Mouse (Mus musculus) intestine, embryonic 14.5 days (tissue): ENCODE measurements around the gene Tlr5. TPM values are rescaled to one million over a fixed set of nuclear protein-coding genes. Genes with fewer than 3 reads are reported as not detected.

Source experiments
- ATAC-seq: fragments of 200-750 bp; cut with Nextera tagmentation; replicated peaks from 2 replicates; pipeline ENCODE4 v1.8.0; 2017; ENCODE audit warnings: low read depth, moderate number of reproducible peaks, moderate TSS enrichment, moderate library complexity; ENCODE audit not compliant: low FRiP score, low TSS enrichment
- DNase-seq: peaks from one replicate; pipeline ENCODE4 v3.0.0-alpha.2; 2018; ENCODE audit warnings: low spot score
- H3K27ac ChIP-seq: fragments of 300-500 bp; sonication (generic); 2 replicates; pipeline ENCODE4 v1.5.1; 2014; ENCODE audit warnings: low read depth, mild to moderate bottlenecking, control low read depth
- H3K27me3 ChIP-seq: fragments of 300-500 bp; sonication (generic); replicated peaks from 2 replicates; pipeline ENCODE4 v1.6.1; 2014; ENCODE audit warnings: low read length, control low read depth; ENCODE audit not compliant: control insufficient read depth, insufficient read depth
- H3K36me3 ChIP-seq: fragments of 300-500 bp; sonication (generic); 2 replicates; pipeline ENCODE4 v1.6.1; 2014; ENCODE audit warnings: low read length, control low read depth; ENCODE audit not compliant: control insufficient read depth, insufficient read depth
- H3K4me1 ChIP-seq: fragments of 300-500 bp; sonication (generic); replicated peaks from 2 replicates; pipeline ENCODE4 v1.6.1; 2014; ENCODE audit warnings: low read length, control low read depth, mixed read lengths; ENCODE audit not compliant: control insufficient read depth, insufficient read depth
- H3K4me2 ChIP-seq: fragments of 300-500 bp; sonication (generic); 2 replicates; pipeline ENCODE4 v1.6.1; 2014; ENCODE audit warnings: low read length
- H3K4me3 ChIP-seq: fragments of 300-500 bp; sonication (generic); 2 replicates; pipeline ENCODE4 v1.5.1; 2014; ENCODE audit warnings: low read depth, low read length, control low read depth, mixed read lengths
- H3K9ac ChIP-seq: fragments of 300-500 bp; sonication (generic); 2 replicates; pipeline ENCODE4 v1.6.1; 2014; ENCODE audit warnings: mild to moderate bottlenecking, low read length
- H3K9me3 ChIP-seq: fragments of 300-500 bp; sonication (generic); 2 replicates; pipeline ENCODE4 v1.6.1; 2016; ENCODE audit warnings: low read length, control low read depth; ENCODE audit not compliant: control insufficient read depth
- WGBS: fragments of 180-500 bp; shearing (Covaris S2); extraction: QIAGEN DNeasy Blood & Tissue Kit; methylation state at CpG from one replicate; pipeline ENCODE4 v1.1.7; 2014; 5-methylcytosine and 5-hydroxymethylcytosine counted together
- polyA plus RNA-seq: library from polyadenylated mRNA; unstranded; fragments of >200 nt; fragmentation: Nextera tagmentation; extraction: Ambion mirVana; gene quantifications from 2 replicates; pipeline ENCODE4 v1.2.1, GENCODE M21; 2014

The Tlr5 gene
- polyA plus RNA-seq, 1 experiment from 2014 or later, result 5.7 TPM

- ATAC-seq (no peak), DNase-seq (no peak)
- 78% methylated on average over 9 of the region's 9 CpGs for WGBS
- Histone ChIP-seq H3K4me3 (no peak overlapping the region), H3K9ac (no peak overlapping the region), H3K27ac (no peak overlapping the region), H3K36me3 (peaks cover under 1% of the 10 kb centered on the region; the same call in 1 of the 2 replicates), H3K27me3 (no peaks in the 10 kb centered on the region), H3K9me3 (no peaks in the 10 kb centered on the region), H3K4me1 (no peaks in the 10 kb centered on the region), H3K4me2 (no peak overlapping the region)
Measured at GRCm38 (mm10) chr1:182968732-182969131, 14.1 kb downstream of the Tlr5 start.

- H3K9ac ChIP-seq, result no peak overlapping the region
- 88% methylated on average over 6 of the region's 6 CpGs for WGBS
- ATAC-seq, result no peak
Measured at GRCm38 (mm10) chr1:182972240-182972639, 17.7 kb downstream of the Tlr5 start.

GRCm38 (mm10) chr1:182974826-182975225 is 20.2 kb downstream of the Tlr5 start:
- H3K4me1 ChIP-seq, result no peaks in the 10 kb centered on the region
- peaks cover 11% of the 10 kb centered on the region for H3K36me3 ChIP-seq
- H3K9me3 ChIP-seq, result no peaks in the 10 kb centered on the region
- no peak overlapping the region for H3K9ac ChIP-seq
- no peaks in the 10 kb centered on the region for H3K27me3 ChIP-seq
- DNase-seq (no peak), ATAC-seq (no peak)
- no peak overlapping the region for H3K27ac ChIP-seq
- H3K4me3 ChIP-seq, result no peak overlapping the region
- WGBS, result 77% methylated on average over 14 of the region's 14 CpGs
- H3K4me2 ChIP-seq, result no peak overlapping the region

More at GRCm38 (mm10) chr1:182972240-182972639, 17.7 kb downstream of the Tlr5 start:
- H3K27me3 ChIP-seq, result no peaks in the 10 kb centered on the region
- H3K4me1 ChIP-seq, result no peaks in the 10 kb centered on the region
- DNase-seq, result no peak
- no peak overlapping the region for H3K27ac ChIP-seq
- H3K36me3 ChIP-seq, result peaks cover 11% of the 10 kb centered on the region
- H3K9me3 ChIP-seq, result no peaks in the 10 kb centered on the region
- H3K4me2 ChIP-seq, result no peak overlapping the region
- no peak overlapping the region for H3K4me3 ChIP-seq

- H3K4me2 ChIP-seq, result no peak overlapping the region
- H3K27me3 ChIP-seq, result no peaks in the 10 kb centered on the region
- no peak overlapping the region for H3K4me3 ChIP-seq
- H3K4me1 ChIP-seq, result peaks cover 8% of the 10 kb centered on the region
- DNase-seq, result no peak
- ATAC-seq, result no peak
- H3K36me3 ChIP-seq, result no peaks in the 10 kb centered on the region; the same call in 1 of the 2 replicates
- no peak overlapping the region for H3K9ac ChIP-seq
- 68% methylated on average over 6 of the region's 6 CpGs for WGBS
- no peak overlapping the region for H3K27ac ChIP-seq
- no peaks in the 10 kb centered on the region for H3K9me3 ChIP-seq
Measured at GRCm38 (mm10) chr1:182980702-182981101, 26.1 kb downstream of the Tlr5 start.

- Histone ChIP-seq H3K9ac (peak overlapping the region; percentile 42), H3K27ac (peak overlapping the region; percentile 61; the same call in 1 of the 2 replicates), H3K9me3 (no peaks in the 10 kb centered on the region), H3K4me1 (peaks cover 17% of the 10 kb centered on the region), H3K36me3 (no peaks in the 10 kb centered on the region), H3K4me3 (0 out of 2 replicates have a peak overlapping the region, but pooled peaks have one; percentile 23), H3K27me3 (no peaks in the 10 kb centered on the region), H3K4me2 (peak overlapping the region; percentile 58)
- ATAC-seq, result peak; percentile 97
- WGBS, result 0% methylated on average over 13 of the region's 15 CpGs
- peak; percentile 97 for DNase-seq
Measured at GRCm38 (mm10) chr1:182982995-182983394, 28.4 kb downstream of the Tlr5 start.

DNA sequence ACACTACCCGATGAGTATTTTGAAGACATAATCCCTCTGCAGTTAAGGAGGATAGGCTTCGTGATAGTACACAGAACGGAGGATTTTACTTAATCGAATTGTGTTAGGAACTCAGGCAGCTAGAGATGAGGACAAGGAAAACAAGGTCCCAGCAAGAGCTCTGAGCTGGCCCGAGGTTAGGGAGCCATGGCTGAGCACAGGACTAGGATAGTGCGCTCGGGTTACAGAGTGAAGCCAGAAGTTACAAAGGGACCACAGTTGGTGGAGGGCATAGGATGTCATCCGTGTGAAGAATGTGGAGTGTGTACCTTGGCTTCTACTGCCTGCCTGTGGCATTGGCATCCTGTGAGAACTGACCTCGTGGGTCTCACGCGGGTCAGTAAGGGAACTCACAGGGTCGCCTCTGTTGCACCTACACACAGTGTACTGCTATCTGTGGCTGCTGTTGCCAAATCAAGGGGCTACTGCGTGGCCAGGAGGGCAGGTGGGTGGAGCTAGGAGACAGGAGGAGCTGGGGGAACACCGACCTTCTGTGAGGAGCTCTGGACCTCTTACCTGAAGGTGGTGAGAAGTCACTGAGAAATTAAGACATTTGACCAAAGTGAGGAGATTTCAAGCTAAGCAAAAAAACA is 29.0 kb downstream of the Tlr5 start:
- peak overlapping the region; percentile 42 for H3K9ac ChIP-seq
- WGBS, result 43% methylated on average over 14 of the region's 14 CpGs
- H3K27ac ChIP-seq, result peak overlapping the region; percentile 61; the same call in 1 of the 2 replicates

GRCm38 (mm10) chr1:182986243-182986642 is 31.7 kb downstream of the Tlr5 start:
- Histone ChIP-seq H3K4me3 (no peak overlapping the region), H3K4me1 (peaks cover 17% of the 10 kb centered on the region), H3K27ac (peak overlapping the region; percentile 63; the same call in 1 of the 2 replicates), H3K9ac (no peak overlapping the region), H3K36me3 (no peaks in the 10 kb centered on the region), H3K4me2 (no peak overlapping the region), H3K27me3 (no peaks in the 10 kb centered on the region), H3K9me3 (no peaks in the 10 kb centered on the region)
- 33% methylated on average over 13 of the region's 13 CpGs for WGBS
- ATAC-seq (no peak), DNase-seq (no peak)

More for the DNA sequence above, 29.0 kb downstream of the Tlr5 start:
- H3K27me3 ChIP-seq, result no peaks in the 10 kb centered on the region
- peak overlapping the region; percentile 58 for H3K4me2 ChIP-seq
- no peaks in the 10 kb centered on the region for H3K36me3 ChIP-seq
- no peaks in the 10 kb centered on the region for H3K9me3 ChIP-seq
- peaks cover 17% of the 10 kb centered on the region for H3K4me1 ChIP-seq
- DNase-seq, result no peak
- H3K4me3 ChIP-seq, result 0 out of 2 replicates have a peak overlapping the region, but pooled peaks have one; percentile 23
- ATAC-seq, result peak; percentile 25; the same call in 1 of the 2 replicates

GRCm38 (mm10) chr1:182986750-182987149 is 32.2 kb downstream of the Tlr5 start:
- no peak overlapping the region for H3K9ac ChIP-seq
- H3K4me1 ChIP-seq, result peaks cover 17% of the 10 kb centered on the region
- peak overlapping the region; percentile 63; the same call in 1 of the 2 replicates for H3K27ac ChIP-seq
- no peaks in the 10 kb centered on the region for H3K27me3 ChIP-seq
- no peaks in the 10 kb centered on the region for H3K9me3 ChIP-seq
- no peak overlapping the region for H3K4me2 ChIP-seq
- 74% methylated on average over 11 of the region's 11 CpGs for WGBS
- DNase-seq, result no peak
- no peak overlapping the region for H3K4me3 ChIP-seq
- H3K36me3 ChIP-seq, result no peaks in the 10 kb centered on the region
- no peak for ATAC-seq

DNA sequence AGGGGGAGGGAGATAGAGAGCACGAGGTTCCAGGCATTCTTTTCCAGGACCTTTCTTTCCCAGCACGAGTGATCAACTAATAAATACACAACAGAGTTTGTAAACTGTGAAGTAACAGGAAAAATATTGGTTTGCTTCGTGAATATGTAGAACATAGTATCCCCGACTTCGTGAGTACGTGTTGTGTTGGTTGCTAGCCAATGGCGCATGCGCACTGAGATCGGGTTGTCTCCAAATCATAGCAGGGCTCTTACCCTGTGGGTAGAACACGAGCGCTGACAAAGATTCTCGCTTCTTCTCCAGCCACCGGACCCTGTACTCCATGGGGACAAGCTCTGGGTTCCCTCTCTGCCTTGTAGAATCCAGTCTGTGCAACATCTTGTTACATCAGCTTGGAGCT is 33.2 kb downstream of the Tlr5 start:
- Histone ChIP-seq H3K9me3 (no peaks in the 10 kb centered on the region), H3K27ac (no peak overlapping the region), H3K4me3 (no peak overlapping the region), H3K27me3 (no peaks in the 10 kb centered on the region), H3K9ac (no peak overlapping the region), H3K4me2 (no peak overlapping the region), H3K4me1 (peaks cover 17% of the 10 kb centered on the region), H3K36me3 (no peaks in the 10 kb centered on the region)
- ATAC-seq (no peak), DNase-seq (no peak)
- WGBS, result 90% methylated on average over 13 of the region's 13 CpGs
